Mouse (Mus musculus): ENCODE data around the gene Cfap61.

DNA sequence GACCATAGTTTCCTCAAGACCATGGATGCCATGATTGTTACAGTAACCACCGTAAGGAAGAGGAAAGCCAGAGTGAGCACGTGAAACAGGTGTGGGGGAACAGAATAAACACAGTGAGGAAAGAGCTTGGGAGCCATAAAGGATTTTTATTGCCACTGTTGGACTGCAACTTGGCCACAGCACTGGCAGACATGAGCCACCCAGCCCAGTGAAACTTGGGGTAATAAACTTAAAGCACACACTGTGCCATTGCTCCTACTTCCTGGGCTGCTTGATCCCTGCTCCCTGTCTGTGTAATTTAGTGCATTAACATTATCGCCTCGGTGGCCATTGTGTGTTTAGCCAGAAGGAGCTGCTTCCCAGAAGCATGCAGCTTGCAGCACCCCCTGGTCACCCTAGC, 122.5 kb downstream of the Cfap61 start:
- TF ChIP-seq CTCF (IDR thresholded peaks at IDR 0.05; ENCODE audit: low read depth), result no peak
- TF ChIP-seq EP300 (IDR thresholded peaks at IDR 0.05; ENCODE audit: low read depth), result no peak
